In genomic region chr19:9920835-9921784, GRCm38 (mm10) we compare ENCODE assay signal across 8 mouse cellular contexts. TPM values are rescaled to one million over a fixed set of nuclear protein-coding genes. Genes with fewer than 3 reads are reported as not detected.
DNase-seq lines count a peak whose midpoint lies in the region; ATAC-seq and TF ChIP-seq lines count a peak whose summit lies in the region.

No protein-coding gene starts in this region.

- WGBS in hindbrain, embryonic 10.5 days: 53% methylated on average over 13 of the region's 13 CpGs
- WGBS in hindbrain, embryonic 12.5 days: 52% methylated on average over 13 of the region's 13 CpGs
- 34% methylated on average over 13 of the region's 13 CpGs for WGBS in kidney, embryonic 15.5 days
- 36% methylated on average over 13 of the region's 13 CpGs for WGBS in lung, embryonic 14.5 days

- H3K9ac ChIP-seq in hindbrain, embryonic 12.5 days: no peak overlapping the region
- H3K9ac ChIP-seq in kidney, embryonic 15.5 days: no peak overlapping the region
- no peak overlapping the region for H3K9ac ChIP-seq in lung, embryonic 14.5 days

- no peaks in the 10 kb centered on the region for H3K36me3 ChIP-seq in hindbrain, embryonic 10.5 days
- H3K36me3 ChIP-seq in hindbrain, embryonic 12.5 days: no peaks in the 10 kb centered on the region
- H3K36me3 ChIP-seq in kidney, embryonic 15.5 days: no peaks in the 10 kb centered on the region
- H3K36me3 ChIP-seq in lung, embryonic 14.5 days (ENCODE audit: insufficient read depth): no peaks in the 10 kb centered on the region
- H3K36me3 ChIP-seq in testis, adult 2 months (ENCODE audit: control insufficient read depth, insufficient read depth, low read length): no peaks in the 10 kb centered on the region

- H3K4me3 ChIP-seq in hindbrain, embryonic 10.5 days: no peak overlapping the region
- H3K4me3 ChIP-seq in hindbrain, embryonic 12.5 days: no peak overlapping the region
- H3K4me3 ChIP-seq in kidney, embryonic 15.5 days (replicated peaks): no peak overlapping the region
- no peak overlapping the region for H3K4me3 ChIP-seq in lung, embryonic 14.5 days (ENCODE audit: low read depth, low read length)
- H3K4me3 ChIP-seq in testis, adult 2 months (ENCODE audit: control insufficient read depth, low read depth, low read length): no peak overlapping the region

- intact Hi-C loops in gastrocnemius, postnatal 14 days (cut with DNase I; ENCODE audit: low total_unique reads): loop anchor here (10.0 kb wide), 1 partner anchor 274 kb away; no protein-coding TSS in a partner anchor

- peaks cover 38% of the 10 kb centered on the region for H3K4me1 ChIP-seq in hindbrain, embryonic 10.5 days (replicated peaks)
- peaks cover 3% of the 10 kb centered on the region for H3K4me1 ChIP-seq in hindbrain, embryonic 12.5 days
- H3K4me1 ChIP-seq in kidney, embryonic 15.5 days: peaks cover 28% of the 10 kb centered on the region
- H3K4me1 ChIP-seq in lung, embryonic 14.5 days (ENCODE audit: insufficient read depth): peaks cover 12% of the 10 kb centered on the region
- H3K4me1 ChIP-seq in testis, adult 2 months (ENCODE audit: control insufficient read depth, insufficient read depth, low read length): no peaks in the 10 kb centered on the region

- DNase-seq in hindbrain, embryonic 10.5 days (ENCODE audit: low spot score): peak; percentile 30
- DNase-seq in ZHBTc4 (ENCODE audit: low read depth, low spot score): peak; percentile 49
- peak; percentile 76 for DNase-seq in gastrocnemius, postnatal 14 days
- peak; percentile 72 for DNase-seq in lung, embryonic 14.5 days
- DNase-seq in cerebellum, postnatal 36 days: no peak

- no peaks in the 10 kb centered on the region for H3K27me3 ChIP-seq in hindbrain, embryonic 10.5 days (ENCODE audit: insufficient read depth, poor library complexity, severe bottlenecking)
- no peaks in the 10 kb centered on the region for H3K27me3 ChIP-seq in hindbrain, embryonic 12.5 days
- no peaks in the 10 kb centered on the region for H3K27me3 ChIP-seq in kidney, embryonic 15.5 days
- H3K27me3 ChIP-seq in lung, embryonic 14.5 days (ENCODE audit: insufficient read depth, low read length): no peaks in the 10 kb centered on the region
- no peaks in the 10 kb centered on the region for H3K27me3 ChIP-seq in testis, adult 2 months (ENCODE audit: control insufficient read depth, insufficient read depth, low read length)

- no peak for TF ChIP-seq POLR2A in testis, adult 2 months (IDR thresholded peaks at IDR 0.05; ENCODE audit: control insufficient read depth, low read depth, low read length)

- ATAC-seq in hindbrain, embryonic 12.5 days (ENCODE audit: low FRiP score): no peak
- ATAC-seq in kidney, embryonic 15.5 days (replicated peaks; ENCODE audit: low FRiP score): peak; percentile 47; the same call in 1 of the 2 replicates
- peak; percentile 57; the same call in 1 of the 2 replicates for ATAC-seq in lung, embryonic 14.5 days (ENCODE audit: insufficient read depth)

- peak; percentile 66 for TF ChIP-seq CTCF in lung, embryonic 14.5 days (IDR thresholded peaks at IDR 0.05; ENCODE audit: low read depth)
- TF ChIP-seq CTCF in testis, adult 2 months (IDR thresholded peaks at IDR 0.05; ENCODE audit: control insufficient read depth, insufficient read depth, insufficient replicate concordance, low read depth, low read length): peak; percentile 23; the same call in 1 of the 2 replicates

- H3K27ac ChIP-seq in hindbrain, embryonic 10.5 days: no peak overlapping the region
- no peak overlapping the region for H3K27ac ChIP-seq in hindbrain, embryonic 12.5 days
- H3K27ac ChIP-seq in kidney, embryonic 15.5 days: no peak overlapping the region
- H3K27ac ChIP-seq in lung, embryonic 14.5 days (ENCODE audit: low read depth): no peak overlapping the region
- no peak overlapping the region for H3K27ac ChIP-seq in testis, adult 2 months (ENCODE audit: control insufficient read depth, insufficient read depth, low read depth, low read length)

- H3K9me3 ChIP-seq in hindbrain, embryonic 10.5 days: no peaks in the 10 kb centered on the region
- no peaks in the 10 kb centered on the region for H3K9me3 ChIP-seq in hindbrain, embryonic 12.5 days (replicated peaks)
- H3K9me3 ChIP-seq in kidney, embryonic 15.5 days (replicated peaks): no peaks in the 10 kb centered on the region
- H3K9me3 ChIP-seq in lung, embryonic 14.5 days (ENCODE audit: low read depth, low read length): no peaks in the 10 kb centered on the region

- H3K4me2 ChIP-seq in hindbrain, embryonic 12.5 days (replicated peaks): no peak overlapping the region
- no peak overlapping the region for H3K4me2 ChIP-seq in kidney, embryonic 15.5 days
- H3K4me2 ChIP-seq in lung, embryonic 14.5 days: no peak overlapping the region

RNA-seq across cellular contexts. Expression of gene Incenp, which starts 21.8 kb away (rescaled TPM):
- 124 and 150 TPM in 2 replicates for polyA plus RNA-seq in hindbrain, embryonic 10.5 days (2016; fragmentation: Nextera tagmentation; extraction: Ambion mirVana)
- 83.0 and 95.1 TPM in 2 replicates for polyA plus RNA-seq in hindbrain, embryonic 12.5 days (2016; fragmentation: Nextera tagmentation; extraction: Ambion mirVana)
- 1 to 10 TPM; 8.3 to 9.1 TPM for total RNA-seq in gastrocnemius, postnatal 14 days (2021)
- 105 and 112 TPM in 2 replicates for polyA plus RNA-seq in kidney, embryonic 15.5 days (2015; fragmentation: Nextera tagmentation; extraction: Ambion mirVana)
- polyA plus RNA-seq in lung, embryonic 14.5 days (2014; fragmentation: Nextera tagmentation; extraction: Ambion mirVana): 120 and 137 TPM in 2 replicates
- 23.1 and 26.8 TPM in 2 replicates for polyA plus RNA-seq in testis, adult 2 months (2012; rRNA removed)

RNA-seq across cellular contexts. Expression of gene Fth1, which starts 59.3 kb away (rescaled TPM):
- 1,451 and 1,593 TPM in 2 replicates for polyA plus RNA-seq in hindbrain, embryonic 10.5 days (2016; fragmentation: Nextera tagmentation; extraction: Ambion mirVana)
- polyA plus RNA-seq in hindbrain, embryonic 12.5 days (2016; fragmentation: Nextera tagmentation; extraction: Ambion mirVana): 1,445 and 1,581 TPM in 2 replicates
- 1,000 to 10,000 TPM; 2,162 to 2,185 TPM for total RNA-seq in gastrocnemius, postnatal 14 days (2021)
- 1,594 and 1,598 TPM in 2 replicates for polyA plus RNA-seq in kidney, embryonic 15.5 days (2015; fragmentation: Nextera tagmentation; extraction: Ambion mirVana)
- 1,651 and 1,692 TPM in 2 replicates for polyA plus RNA-seq in lung, embryonic 14.5 days (2014; fragmentation: Nextera tagmentation; extraction: Ambion mirVana)
- 268 and 313 TPM in 2 replicates for polyA plus RNA-seq in testis, adult 2 months (2012; rRNA removed)

Comparison
In these comparisons a context has a peak if more than half of its experiments do, and no peak if none do; other contexts are left out.
1. DNase-seq: peak in hindbrain, embryonic 10.5 days (single experiment), ZHBTc4 (single experiment), gastrocnemius, postnatal 14 days (single experiment) and lung, embryonic 14.5 days (single experiment); none in cerebellum, postnatal 36 days (0 of 2).